Mouse (Mus musculus): ENCODE data around the gene Spi1.

DNA sequence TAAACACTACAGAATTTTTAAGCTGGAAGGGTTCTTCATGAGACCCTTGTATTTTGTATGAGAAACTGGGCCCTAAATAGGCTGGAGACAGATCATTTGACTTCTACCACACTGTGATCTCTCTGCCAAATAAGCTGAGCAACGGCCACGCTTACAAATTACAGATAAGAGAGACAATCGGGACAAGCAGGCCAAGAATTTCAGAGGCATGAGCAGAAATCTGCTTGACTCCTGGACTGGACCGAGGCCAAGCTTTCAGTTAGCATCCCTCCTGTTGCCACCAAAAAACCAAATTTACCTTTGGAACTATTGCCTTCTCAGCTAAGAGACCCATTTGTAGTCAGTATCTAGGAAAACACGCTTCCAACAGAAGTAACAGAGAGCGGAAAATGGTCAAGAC lies 78.4 kb downstream of the Spi1 start:
- TF ChIP-seq CHD2 (IDR thresholded peaks at IDR 0.05; ENCODE audit: low read depth, low read length) = no peak
- no peak for TF ChIP-seq ZC3H11A (IDR thresholded peaks at IDR 0.05; ENCODE audit: borderline replicate concordance, low read depth, low read length)
- TF ChIP-seq MAFK (IDR thresholded peaks at IDR 0.05; ENCODE audit: insufficient read depth, low read depth, low read length) = no peak

Measured in ES-E14 (cell line).